Mouse (Mus musculus) left cerebral cortex, postnatal 25 days (tissue): Measurements from ENCODE around the gene Zbtb43. TPM values are rescaled to one million over a fixed set of nuclear protein-coding genes. Genes with fewer than 3 reads are reported as not detected.

Experiments used
- DNase-seq, 2 experiments: peaks; one replicate each; pipeline ENCODE4 v3.0.0; 2022; ENCODE audit warnings: low spot score in 2 of 2, mixed read lengths in 1 of 2
- intact Hi-C: fragments of 180-260 bp; cut with DNase I; formaldehyde crosslinking; loops from one replicate; pipeline ENCODE4 v1.15.1; 2025
- total RNA-seq, 2 experiments: library from RNA; stranded (reverse); gene quantifications; 2 replicates each; pipeline ENCODE4 v1.2.3; 2021

Zbtb43 gene
- total RNA-seq, 2 experiments from 2014 or later = 30.9 to 36.0 TPM

- intact Hi-C loops = no loop called here
- DNase-seq = no peak
Observed at GRCm38 (mm10) chr2:33456242-33456641, 12.1 kb downstream of the Zbtb43 start.

GRCm38 (mm10) chr2:33455350-33455749 lies 13.0 kb downstream of the Zbtb43 start:
- intact Hi-C loops = no loop called here
- peak in 1 of 2 experiments; percentile 66 for DNase-seq

- no peak for DNase-seq
- intact Hi-C loops = no loop called here
Observed at GRCm38 (mm10) chr2:33454816-33455215, 13.5 kb downstream of the Zbtb43 start.

GRCm38 (mm10) chr2:33453476-33453875 lies 14.9 kb downstream of the Zbtb43 start:
- peak in 1 of 2 experiments; percentile 89 for DNase-seq
- intact Hi-C loops = loop anchor here (2.0 kb wide), 1 partner anchor 23 kb away; the partner anchor contains the start of gene Zbtb34

- DNase-seq = no peak
- intact Hi-C loops = loop anchor here (2.0 kb wide), 1 partner anchor 22 kb away; the partner anchor contains the start of gene Zbtb34
Observed at GRCm38 (mm10) chr2:33452721-33453120, 15.6 kb downstream of the Zbtb43 start.

GRCm38 (mm10) chr2:33452140-33452539 lies 16.2 kb downstream of the Zbtb43 start:
- intact Hi-C loops = loop anchor here (2.0 kb wide), 1 partner anchor 21 kb away; the partner anchor contains the start of gene Zbtb34
- DNase-seq = peak in 1 of 2 experiments; percentile 68

GRCm38 (mm10) chr2:33451038-33451978 lies 17.1 kb downstream of the Zbtb43 start:
- intact Hi-C loops = no loop called here
- no peak for DNase-seq

GRCm38 (mm10) chr2:33449119-33449873 lies 19.1 kb downstream of the Zbtb43 start:
- intact Hi-C loops = no loop called here
- peak in 1 of 2 experiments; percentile 85 for DNase-seq

- intact Hi-C loops = no loop called here
- no peak for DNase-seq
Observed at GRCm38 (mm10) chr2:33446796-33447195, 21.6 kb downstream of the Zbtb43 start.

- no peak for DNase-seq
- intact Hi-C loops = no loop called here
Observed at GRCm38 (mm10) chr2:33445741-33446140, 22.6 kb downstream of the Zbtb43 start.

- DNase-seq = no peak
- intact Hi-C loops = no loop called here
Observed at GRCm38 (mm10) chr2:33444862-33445261, 23.5 kb downstream of the Zbtb43 start.

GRCm38 (mm10) chr2:33444358-33444757 lies 24.0 kb downstream of the Zbtb43 start:
- peak; percentile 71 to 96 for DNase-seq
- intact Hi-C loops = no loop called here

GRCm38 (mm10) chr2:33442701-33443100 lies 25.7 kb downstream of the Zbtb43 start:
- DNase-seq = peak in 1 of 2 experiments; percentile 64
- intact Hi-C loops = no loop called here

- intact Hi-C loops = no loop called here
- DNase-seq = peak; percentile 80 to 92
Observed at GRCm38 (mm10) chr2:33440893-33441292, 27.5 kb downstream of the Zbtb43 start.

GRCm38 (mm10) chr2:33439980-33440670 lies 28.2 kb downstream of the Zbtb43 start:
- intact Hi-C loops = no loop called here
- no peak for DNase-seq

- intact Hi-C loops = no loop called here
Observed at GRCm38 (mm10) chr2:33439471-33439881, 28.9 kb downstream of the Zbtb43 start.

GRCm38 (mm10) chr2:33438377-33438776 lies 30.0 kb downstream of the Zbtb43 start:
- intact Hi-C loops = no loop called here
- DNase-seq = no peak

More at GRCm38 (mm10) chr2:33439471-33439881, 28.9 kb downstream of the Zbtb43 start:
- peak in 1 of 2 experiments; percentile 80 for DNase-seq

GRCm38 (mm10) chr2:33437184-33437583 lies 31.2 kb downstream of the Zbtb43 start:
- intact Hi-C loops = no loop called here
- DNase-seq = no peak

- intact Hi-C loops = no loop called here
- DNase-seq = no peak
Observed at GRCm38 (mm10) chr2:33436035-33436580, 32.3 kb downstream of the Zbtb43 start.
